Mouse (Mus musculus) limb, embryonic 11.5 days (tissue): ENCODE measurements around the gene Usp19. TPM values are rescaled to one million over a fixed set of nuclear protein-coding genes. Genes with fewer than 3 reads are reported as not detected.
A peak's percentile ranks its signal among the peaks of the same experiment; 100 is the strongest.

ENCODE experiments used
- ATAC-seq: fragments of 200-750 bp; cut with Nextera tagmentation; 2 replicates; pipeline ENCODE4 v1.8.0; 2017; ENCODE audit warnings: low read depth; ENCODE audit not compliant: insufficient number of reproducible peaks, low FRiP score, low TSS enrichment
- DNase-seq: peaks from one replicate; pipeline ENCODE4 v3.0.0-alpha.2; 2015; ENCODE audit warnings: low spot score
- H3K27ac ChIP-seq: fragments of 300-500 bp; sonication (generic); replicated peaks from 2 replicates; pipeline ENCODE4 v1.5.1; 2014; ENCODE audit warnings: low read depth, mild to moderate bottlenecking, low read length
- H3K27me3 ChIP-seq: fragments of 300-500 bp; sonication (generic); 2 replicates; pipeline ENCODE4 v1.6.1; 2014; ENCODE audit warnings: mild to moderate bottlenecking, low read length, mixed read lengths; ENCODE audit not compliant: control insufficient read depth, insufficient read depth
- H3K36me3 ChIP-seq: fragments of 300-500 bp; sonication (generic); 2 replicates; pipeline ENCODE4 v1.6.1; 2014; ENCODE audit warnings: mild to moderate bottlenecking, low read length, moderate library complexity, mixed read lengths; ENCODE audit not compliant: control insufficient read depth, insufficient read depth
- H3K4me1 ChIP-seq: fragments of 300-500 bp; sonication (generic); 2 replicates; pipeline ENCODE4 v1.6.1; 2014; ENCODE audit warnings: low read length, mixed read lengths; ENCODE audit not compliant: control insufficient read depth, insufficient read depth
- H3K4me2 ChIP-seq: fragments of 300-500 bp; sonication (generic); 2 replicates; pipeline ENCODE4 v1.6.1; 2014; ENCODE audit warnings: low read depth, mild to moderate bottlenecking, moderate library complexity; ENCODE audit not compliant: severe bottlenecking
- H3K4me3 ChIP-seq: fragments of 300-500 bp; sonication (generic); 2 replicates; pipeline ENCODE4 v1.5.1; 2014; ENCODE audit warnings: low read depth, low read length
- H3K9ac ChIP-seq: fragments of 300-500 bp; sonication (generic); 2 replicates; pipeline ENCODE4 v1.6.1; 2014; ENCODE audit warnings: mild to moderate bottlenecking, low read length
- H3K9me3 ChIP-seq: fragments of 300-500 bp; sonication (generic); 2 replicates; pipeline ENCODE4 v1.6.1; 2016; ENCODE audit warnings: low read length; ENCODE audit not compliant: control insufficient read depth
- WGBS: fragments of 180-500 bp; shearing (Covaris S2); extraction: QIAGEN DNeasy Blood & Tissue Kit; methylation state at CpG from one replicate; pipeline ENCODE4 v1.1.7; 2014; 5-methylcytosine and 5-hydroxymethylcytosine counted together
- polyA plus RNA-seq: library from polyadenylated mRNA; unstranded; fragments of >200 nt; fragmentation: Nextera tagmentation; extraction: Ambion mirVana; gene quantifications from 2 replicates; pipeline ENCODE4 v1.2.1, GENCODE M21; 2014

The Usp19 gene
- polyA plus RNA-seq, result 73.6 and 81.7 TPM in 2 replicates

GRCm38 (mm10) chr9:108490559-108491285 is at the start of gene Usp19:
Gene Usp19 (plus strand): TSS chr9:108490602.
- WGBS, result under 1% methylated on average over 69 of the region's 69 CpGs
- H3K36me3 ChIP-seq, result peaks cover 36% of the 10 kb centered on the region

DNA sequence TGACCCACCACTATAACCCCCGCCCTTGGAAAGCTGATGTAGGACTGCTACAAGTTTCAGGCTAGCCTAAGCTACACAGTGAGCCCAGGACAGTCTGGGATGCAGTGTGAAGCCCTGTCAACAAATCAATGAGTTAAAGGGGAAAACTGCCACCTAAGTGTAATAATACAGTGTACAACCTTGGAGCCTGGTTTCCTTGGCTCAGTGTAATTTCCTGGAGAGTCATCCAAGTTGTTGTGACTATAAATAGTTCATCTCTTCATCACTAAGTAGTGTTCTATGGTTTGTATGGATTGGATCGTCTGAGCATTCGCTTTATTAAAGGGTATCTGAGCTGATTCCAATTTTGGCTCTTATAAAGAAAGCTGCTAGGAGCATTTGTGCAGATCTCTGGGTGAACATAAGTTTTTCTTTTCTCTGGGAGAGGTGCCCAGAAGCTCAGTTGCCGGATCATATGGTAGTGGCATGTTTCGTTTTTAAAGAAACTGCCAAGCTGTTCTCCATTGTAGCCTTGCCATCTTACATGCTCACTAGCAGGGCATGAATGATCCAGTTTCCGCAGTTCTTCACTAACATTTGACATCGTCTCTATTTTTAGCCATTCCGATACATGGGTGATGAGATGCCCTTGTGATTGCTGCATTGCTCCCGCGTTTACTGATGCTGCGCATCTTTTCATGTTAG is 49.0 kb upstream of the Usp19 start:
- H3K9ac ChIP-seq, result no peak overlapping the region
- ATAC-seq (no peak), DNase-seq (no peak)
- H3K27me3 ChIP-seq, result no peaks in the 10 kb centered on the region
- H3K4me1 ChIP-seq, result no peaks in the 10 kb centered on the region
- WGBS, result 93% methylated on average over 11 of the region's 11 CpGs
- H3K4me3 ChIP-seq, result no peak overlapping the region
- H3K36me3 ChIP-seq, result no peaks in the 10 kb centered on the region
- H3K4me2 ChIP-seq, result no peak overlapping the region
- H3K9me3 ChIP-seq, result no peaks in the 10 kb centered on the region
- no peak overlapping the region for H3K27ac ChIP-seq

More at GRCm38 (mm10) chr9:108490559-108491285, at the start of gene Usp19:
- H3K4me2 ChIP-seq, result peak within 1 kb of the TSS; percentile 88
- H3K4me1 ChIP-seq, result peaks cover 15% of the 10 kb centered on the region
- ATAC-seq, result peak; percentile 90
- H3K9me3 ChIP-seq, result no peaks in the 10 kb centered on the region
- H3K9ac ChIP-seq, result peak within 1 kb of the TSS; percentile 82
- peak; percentile 97 for DNase-seq
- peak within 1 kb of the TSS; percentile 92 for H3K27ac ChIP-seq
- no peaks in the 10 kb centered on the region for H3K27me3 ChIP-seq
- peak within 1 kb of the TSS; percentile 85 for H3K4me3 ChIP-seq

DNA sequence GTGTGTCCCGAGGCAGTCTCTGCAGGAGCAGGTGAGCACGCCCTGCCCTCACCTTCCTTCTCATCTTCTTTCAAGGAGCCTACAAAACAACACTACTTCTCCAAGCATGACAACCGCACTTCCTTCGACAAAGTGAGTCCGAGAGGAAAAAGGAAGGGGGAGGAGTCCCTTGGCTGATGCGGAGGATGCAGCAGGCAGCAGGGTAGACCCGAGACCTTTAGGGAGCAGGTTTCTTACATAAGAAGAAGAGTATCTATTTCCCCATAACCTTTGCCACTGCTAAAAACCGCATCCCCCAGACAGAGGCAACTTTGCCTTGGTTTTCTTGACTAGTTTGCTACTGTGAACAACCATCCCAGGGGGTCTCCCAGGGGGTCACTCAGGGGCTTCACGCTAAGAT is 45.3 kb upstream of the Usp19 start:
- 67% methylated on average over 9 of the region's 9 CpGs for WGBS
- H3K4me1 ChIP-seq, result peaks cover 6% of the 10 kb centered on the region
- no peak for DNase-seq
- no peaks in the 10 kb centered on the region for H3K27me3 ChIP-seq
- H3K27ac ChIP-seq, result no peak overlapping the region
- ATAC-seq, result no peak
- no peaks in the 10 kb centered on the region for H3K9me3 ChIP-seq
- no peak overlapping the region for H3K4me3 ChIP-seq
- H3K36me3 ChIP-seq, result no peaks in the 10 kb centered on the region
- no peak overlapping the region for H3K9ac ChIP-seq
- no peak overlapping the region for H3K4me2 ChIP-seq

GRCm38 (mm10) chr9:108449860-108450259 is 40.5 kb upstream of the Usp19 start:
- H3K4me3 ChIP-seq, result no peak overlapping the region
- H3K4me1 ChIP-seq, result peaks cover 19% of the 10 kb centered on the region
- H3K27me3 ChIP-seq, result no peaks in the 10 kb centered on the region
- WGBS, result 57% methylated on average over 4 of the region's 4 CpGs
- no peaks in the 10 kb centered on the region for H3K9me3 ChIP-seq
- H3K9ac ChIP-seq, result no peak overlapping the region
- peak overlapping the region; percentile 17; the same call in 1 of the 2 replicates for H3K4me2 ChIP-seq
- no peak for ATAC-seq
- no peaks in the 10 kb centered on the region for H3K36me3 ChIP-seq
- H3K27ac ChIP-seq, result no peak overlapping the region; the same call in 1 of the 2 replicates
- peak; percentile 66 for DNase-seq

GRCm38 (mm10) chr9:108450292-108451169 is 39.9 kb upstream of the Usp19 start:
- H3K9me3 ChIP-seq, result no peaks in the 10 kb centered on the region
- H3K27ac ChIP-seq, result no peak overlapping the region; the same call in 1 of the 2 replicates
- ATAC-seq (peak; percentile 11), DNase-seq (no peak)
- H3K27me3 ChIP-seq, result no peaks in the 10 kb centered on the region
- peak overlapping the region; percentile 17; the same call in 1 of the 2 replicates for H3K9ac ChIP-seq
- peaks cover 19% of the 10 kb centered on the region for H3K4me1 ChIP-seq
- WGBS, result 77% methylated on average over 21 of the region's 21 CpGs
- H3K4me3 ChIP-seq, result no peak overlapping the region
- peak overlapping the region; percentile 95; the same call in 1 of the 2 replicates for H3K4me2 ChIP-seq
- H3K36me3 ChIP-seq, result no peaks in the 10 kb centered on the region

- ATAC-seq (no peak), DNase-seq (no peak)
- WGBS, result 89% methylated on average over 6 of the region's 6 CpGs
- H3K36me3 ChIP-seq, result no peaks in the 10 kb centered on the region
- peaks cover 19% of the 10 kb centered on the region for H3K4me1 ChIP-seq
- peak overlapping the region; percentile 50; the same call in 1 of the 2 replicates for H3K4me3 ChIP-seq
- no peaks in the 10 kb centered on the region for H3K27me3 ChIP-seq
- no peaks in the 10 kb centered on the region for H3K9me3 ChIP-seq
- H3K9ac ChIP-seq, result peak overlapping the region; percentile 17; the same call in 1 of the 2 replicates
- no peak overlapping the region for H3K27ac ChIP-seq
- peak overlapping the region; percentile 95 for H3K4me2 ChIP-seq
Measured at GRCm38 (mm10) chr9:108451170-108451493, 39.3 kb upstream of the Usp19 start.

- peaks cover 19% of the 10 kb centered on the region for H3K4me1 ChIP-seq
Measured at GRCm38 (mm10) chr9:108451519-108452160, 38.8 kb upstream of the Usp19 start.

More at GRCm38 (mm10) chr9:108451519-108452160, 38.8 kb upstream of the Usp19 start:
- ATAC-seq (0 out of 2 replicates have a peak, but pooled peaks have one; percentile 1), DNase-seq (no peak)
- no peaks in the 10 kb centered on the region for H3K9me3 ChIP-seq
- H3K27ac ChIP-seq, result no peak overlapping the region
- H3K4me3 ChIP-seq, result peak overlapping the region; percentile 50
- WGBS, result 50% methylated on average over 6 of the region's 6 CpGs
- peak overlapping the region; percentile 67 for H3K9ac ChIP-seq
- no peaks in the 10 kb centered on the region for H3K27me3 ChIP-seq
- no peaks in the 10 kb centered on the region for H3K36me3 ChIP-seq
- H3K4me2 ChIP-seq, result peak overlapping the region; percentile 95
